Mouse (Mus musculus): Measurements from ENCODE around the gene Pde8b.

The Pde8b gene

GRCm38 (mm10) chr13:95081082-95081481 is 169.1 kb downstream of the Pde8b start:
- DNase-seq (ENCODE audit: low spot score) = no peak

GRCm38 (mm10) chr13:95078492-95078891 is 171.6 kb downstream of the Pde8b start:
- DNase-seq (ENCODE audit: low spot score) = no peak

GRCm38 (mm10) chr13:95077688-95078087 is 172.4 kb downstream of the Pde8b start:
- no peak for DNase-seq (ENCODE audit: low spot score)

- no peak for DNase-seq (ENCODE audit: low spot score)
These were observed 174.0 kb downstream of the Pde8b start for GRCm38 (mm10) chr13:95076142-95076541.

GRCm38 (mm10) chr13:95073445-95074172 is 176.5 kb downstream of the Pde8b start:
- DNase-seq (ENCODE audit: low spot score) = no peak

- no peak for DNase-seq (ENCODE audit: low spot score)
These were observed 179.9 kb downstream of the Pde8b start for GRCm38 (mm10) chr13:95070268-95070667.

- DNase-seq (ENCODE audit: low spot score) = peak; percentile 31
These were observed 182.3 kb downstream of the Pde8b start for GRCm38 (mm10) chr13:95067854-95068253.

GRCm38 (mm10) chr13:95063390-95064017 is 186.6 kb downstream of the Pde8b start:
- no peak for DNase-seq (ENCODE audit: low spot score)

GRCm38 (mm10) chr13:95058885-95059284 is 191.3 kb downstream of the Pde8b start:
- no peak for DNase-seq (ENCODE audit: low spot score)

GRCm38 (mm10) chr13:95056501-95057280 is 193.4 kb downstream of the Pde8b start:
- DNase-seq (ENCODE audit: low spot score) = no peak

- no peak for DNase-seq (ENCODE audit: low spot score)
These were observed 194.3 kb downstream of the Pde8b start for GRCm38 (mm10) chr13:95055742-95056388.

- DNase-seq (ENCODE audit: low spot score) = no peak
These were observed 197.7 kb downstream of the Pde8b start for GRCm38 (mm10) chr13:95052421-95052820.

GRCm38 (mm10) chr13:95050398-95050797 is 199.7 kb downstream of the Pde8b start:
- no peak for DNase-seq (ENCODE audit: low spot score)

GRCm38 (mm10) chr13:95044108-95044507 is 206.0 kb downstream of the Pde8b start:
- DNase-seq (ENCODE audit: low spot score) = no peak

- DNase-seq (ENCODE audit: low spot score) = no peak
These were observed 209.9 kb downstream of the Pde8b start for GRCm38 (mm10) chr13:95040140-95040738.

- no peak for DNase-seq (ENCODE audit: low spot score)
These were observed 211.9 kb downstream of the Pde8b start for GRCm38 (mm10) chr13:95038200-95038599.

- DNase-seq (ENCODE audit: low spot score) = no peak
These were observed 215.4 kb downstream of the Pde8b start for GRCm38 (mm10) chr13:95034715-95035114.

GRCm38 (mm10) chr13:95034094-95034493 is 216.0 kb downstream of the Pde8b start:
- DNase-seq (ENCODE audit: low spot score) = no peak

- DNase-seq (ENCODE audit: low spot score) = no peak
These were observed 217.2 kb downstream of the Pde8b start for GRCm38 (mm10) chr13:95032973-95033372.

- DNase-seq (ENCODE audit: low spot score) = no peak
These were observed 217.9 kb downstream of the Pde8b start for GRCm38 (mm10) chr13:95032127-95032831.

GRCm38 (mm10) chr13:95030828-95031227 is 219.3 kb downstream of the Pde8b start:
- no peak for DNase-seq (ENCODE audit: low spot score)

Data from urinary bladder, postnatal 14 days (tissue).